Mouse (Mus musculus) forebrain, embryonic 12.5 days (tissue): ENCODE results near the gene Gnl3l. TPM values are rescaled to one million over a fixed set of nuclear protein-coding genes. Genes with fewer than 3 reads are reported as not detected.

Experiments
- ATAC-seq: fragments of 200-750 bp; cut with Nextera tagmentation; 2 replicates; pipeline ENCODE4 v1.8.0; 2017; ENCODE audit warnings: moderate TSS enrichment; ENCODE audit not compliant: low FRiP score
- H3K27ac ChIP-seq: fragments of 300-500 bp; sonication (generic); 2 replicates; pipeline ENCODE4 v1.5.1; 2016; ENCODE audit warnings: mild to moderate bottlenecking
- H3K27me3 ChIP-seq: fragments of 300-500 bp; sonication (generic); 2 replicates; pipeline ENCODE4 v1.6.1; 2016; ENCODE audit warnings: mild to moderate bottlenecking
- H3K36me3 ChIP-seq: fragments of 300-500 bp; sonication (generic); replicated peaks from 2 replicates; pipeline ENCODE4 v1.6.1; 2016; ENCODE audit warnings: mild to moderate bottlenecking
- H3K4me1 ChIP-seq: fragments of 300-500 bp; sonication (generic); 2 replicates; pipeline ENCODE4 v1.6.1; 2016
- H3K4me2 ChIP-seq: fragments of 300-500 bp; sonication (generic); 2 replicates; pipeline ENCODE4 v1.6.1; 2016; ENCODE audit warnings: mild to moderate bottlenecking, moderate library complexity
- H3K4me3 ChIP-seq: fragments of 300-500 bp; sonication (generic); replicated peaks from 2 replicates; pipeline ENCODE4 v1.5.1; 2016; ENCODE audit warnings: mild to moderate bottlenecking
- H3K9ac ChIP-seq: fragments of 300-500 bp; sonication (generic); 2 replicates; pipeline ENCODE4 v1.6.1; 2016; ENCODE audit warnings: mild to moderate bottlenecking
- H3K9me3 ChIP-seq: fragments of 300-500 bp; sonication (generic); 2 replicates; pipeline ENCODE4 v1.6.1; 2016
- WGBS: fragments of 180-500 bp; shearing (Covaris S2); methylation state at CpG from one replicate; pipeline ENCODE4 v1.1.7; 2016; 5-methylcytosine and 5-hydroxymethylcytosine counted together
- polyA plus RNA-seq: library from polyadenylated mRNA; unstranded; fragments of >200 nt; fragmentation: Nextera tagmentation; extraction: Ambion mirVana; gene quantifications from 2 replicates; pipeline ENCODE4 v1.2.1, GENCODE M21; 2016

Gene Gnl3l
- polyA plus RNA-seq: 51.5 and 56.8 TPM in 2 replicates

DNA sequence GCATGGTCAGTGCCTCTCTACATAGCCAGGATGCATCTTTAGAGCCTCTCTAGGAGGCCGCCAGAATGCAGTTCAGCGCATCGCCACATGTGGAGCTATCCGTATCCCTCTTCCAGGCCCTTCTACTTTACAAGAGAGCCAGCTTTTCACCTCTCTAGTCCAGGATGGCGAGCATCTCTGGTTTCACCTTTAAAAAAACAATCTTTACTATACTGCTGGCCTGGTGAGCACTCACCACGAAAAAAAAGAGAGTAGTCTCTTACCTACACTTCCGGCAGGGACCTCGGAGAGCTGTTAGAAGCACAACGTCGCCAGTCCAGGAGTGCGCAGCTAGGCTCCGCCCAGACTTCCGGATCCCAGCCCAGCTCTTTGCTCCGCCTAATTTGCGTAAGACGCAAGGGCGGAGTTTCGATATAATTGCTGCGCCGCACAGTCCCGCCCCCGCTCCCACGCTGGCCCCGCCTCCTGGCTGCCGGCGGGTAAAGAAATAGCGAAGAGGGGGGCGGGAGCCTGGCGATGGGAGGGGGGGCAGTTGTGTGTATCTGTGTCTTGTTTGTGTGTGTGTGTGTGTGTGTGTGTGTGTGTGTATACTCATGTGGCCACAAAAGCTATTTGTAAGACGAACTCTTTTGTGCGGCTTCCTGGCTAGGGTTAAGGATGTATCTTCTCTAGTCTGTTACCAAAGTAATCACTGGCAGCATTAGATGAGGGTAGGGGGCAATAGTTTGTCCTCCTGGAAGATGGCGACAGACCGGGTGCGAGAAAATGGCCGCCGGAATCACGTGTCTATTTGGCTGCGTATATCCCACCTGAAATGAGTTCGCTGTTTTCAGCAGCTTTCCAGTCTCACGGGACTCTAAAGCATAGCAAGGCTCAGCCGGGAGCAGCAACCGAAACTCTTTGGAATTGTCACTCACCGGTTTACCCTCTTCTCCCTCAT is at the start of gene Gnl3l:
Gene Gnl3l (minus strand): TSS at position 385 of the 940 bp plus-strand sequence.
- peak within 1 kb of the TSS; percentile 54 for H3K9ac ChIP-seq
- 20% methylated on average over 38 of the region's 43 CpGs for WGBS
- peak within 1 kb of the TSS; percentile 78 for H3K27ac ChIP-seq
- peak within 1 kb of the TSS; percentile 41 for H3K4me3 ChIP-seq
- 0 out of 2 replicates have a peak, but pooled peaks cover 2% of the 10 kb centered on the region for H3K36me3 ChIP-seq
- no peaks in the 10 kb centered on the region for H3K27me3 ChIP-seq
- no peaks in the 10 kb centered on the region for H3K9me3 ChIP-seq
- H3K4me2 ChIP-seq: peak within 1 kb of the TSS; percentile 52
- ATAC-seq: peak; percentile 98
- peaks cover 4% of the 10 kb centered on the region for H3K4me1 ChIP-seq

DNA sequence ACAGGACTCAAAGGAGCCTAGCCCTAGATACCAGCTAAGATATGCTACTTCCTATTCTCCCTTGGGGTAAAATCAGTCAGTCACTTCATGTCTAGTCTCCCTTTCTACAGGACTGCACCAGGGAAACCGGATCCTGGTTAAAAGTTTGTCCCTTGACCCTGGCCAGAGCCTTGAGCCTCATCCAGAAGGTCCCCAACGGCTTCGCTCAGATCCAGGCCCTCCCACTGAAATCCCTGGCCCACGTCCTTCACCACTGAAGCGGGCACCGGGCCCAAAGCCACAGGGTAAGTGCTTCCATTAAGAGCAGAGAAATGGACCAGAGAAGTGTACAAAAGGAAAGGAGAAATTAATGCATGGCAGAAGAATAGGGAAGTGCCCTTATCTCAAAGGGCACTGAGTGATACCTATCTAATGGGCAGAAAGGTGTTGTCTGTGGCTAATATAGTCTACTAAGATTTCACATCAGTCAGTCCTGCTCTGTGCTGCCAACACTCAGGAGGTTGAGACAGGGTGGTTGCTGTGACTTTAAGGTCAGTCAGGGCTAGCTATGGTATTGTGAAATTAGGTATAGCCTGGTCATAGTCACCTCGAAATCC is 49.0 kb upstream of the Gnl3l start:
- peaks cover 18% of the 10 kb centered on the region for H3K36me3 ChIP-seq
- no peak overlapping the region for H3K27ac ChIP-seq
- no peak overlapping the region for H3K9ac ChIP-seq
- no peak for ATAC-seq
- no peak overlapping the region for H3K4me3 ChIP-seq
- no peaks in the 10 kb centered on the region for H3K9me3 ChIP-seq
- WGBS: 91% methylated on average over 7 of the region's 7 CpGs
- H3K4me1 ChIP-seq: no peaks in the 10 kb centered on the region
- H3K27me3 ChIP-seq: peaks cover 6% of the 10 kb centered on the region; the same call in 1 of the 2 replicates
- no peak overlapping the region for H3K4me2 ChIP-seq

DNA sequence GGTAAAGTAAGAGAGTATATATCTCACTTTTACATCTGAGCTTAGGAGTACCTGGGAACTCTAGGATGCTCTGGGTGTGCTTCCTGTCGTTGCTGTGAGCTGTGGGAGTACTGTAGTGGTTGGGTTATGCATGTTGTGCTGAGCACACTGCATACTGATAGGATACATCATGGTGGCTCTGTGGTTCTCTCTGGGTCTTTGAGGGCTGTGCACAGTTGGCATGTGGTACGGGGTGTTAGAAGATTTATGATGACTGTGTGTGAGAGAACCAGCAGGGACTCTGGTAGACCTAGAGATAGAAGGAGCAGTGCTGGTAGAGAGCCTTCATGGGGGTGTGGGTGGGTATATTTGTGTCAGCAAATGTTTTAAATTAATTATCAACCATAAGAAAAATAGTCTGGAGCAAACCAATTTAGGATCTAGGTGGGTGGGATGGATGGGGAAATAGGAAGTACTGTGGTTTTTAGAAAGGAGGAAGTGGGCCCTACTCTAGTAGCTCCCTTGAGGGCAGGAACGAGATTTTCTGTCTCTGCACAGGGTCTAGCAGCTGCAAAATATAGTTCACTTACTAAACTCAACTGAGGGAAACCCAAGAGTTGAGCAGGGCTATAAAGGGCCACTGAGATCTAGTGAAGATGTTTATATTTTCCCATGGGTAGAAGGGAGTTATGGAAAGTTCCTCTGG is 44.6 kb upstream of the Gnl3l start:
- ATAC-seq: no peak

DNA sequence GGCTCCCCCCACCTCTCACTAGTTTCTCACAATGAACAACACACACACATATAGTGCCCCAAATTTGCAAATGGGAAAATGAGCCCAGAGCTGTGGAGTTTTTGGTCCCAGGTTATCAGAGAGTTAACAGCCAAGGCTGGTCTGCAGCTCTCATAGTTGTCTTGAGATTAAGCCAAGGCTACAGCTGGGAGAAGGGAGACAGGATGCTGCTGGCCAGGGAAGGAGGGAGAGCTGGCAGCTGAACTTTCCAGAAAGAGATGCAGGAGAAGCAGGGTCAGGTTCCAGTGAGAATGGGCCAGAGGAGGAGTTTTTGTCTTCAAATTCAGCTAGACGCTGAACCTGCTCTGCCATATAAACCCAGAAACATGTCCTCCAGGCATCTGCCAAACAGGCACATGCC is 42.2 kb upstream of the Gnl3l start:
- no peak for ATAC-seq
- WGBS: 93% methylated on average over 1 of the region's 1 CpGs

More for the DNA sequence above, 44.6 kb upstream of the Gnl3l start:
- Histone ChIP-seq H3K4me3 (no peak overlapping the region), H3K4me2 (no peak overlapping the region), H3K4me1 (no peaks in the 10 kb centered on the region), H3K36me3 (0 out of 2 replicates have a peak, but pooled peaks cover 2% of the 10 kb centered on the region), H3K27ac (no peak overlapping the region), H3K27me3 (peaks cover 8% of the 10 kb centered on the region), H3K9me3 (no peaks in the 10 kb centered on the region), H3K9ac (no peak overlapping the region)
- 89% methylated on average over 3 of the region's 3 CpGs for WGBS

DNA sequence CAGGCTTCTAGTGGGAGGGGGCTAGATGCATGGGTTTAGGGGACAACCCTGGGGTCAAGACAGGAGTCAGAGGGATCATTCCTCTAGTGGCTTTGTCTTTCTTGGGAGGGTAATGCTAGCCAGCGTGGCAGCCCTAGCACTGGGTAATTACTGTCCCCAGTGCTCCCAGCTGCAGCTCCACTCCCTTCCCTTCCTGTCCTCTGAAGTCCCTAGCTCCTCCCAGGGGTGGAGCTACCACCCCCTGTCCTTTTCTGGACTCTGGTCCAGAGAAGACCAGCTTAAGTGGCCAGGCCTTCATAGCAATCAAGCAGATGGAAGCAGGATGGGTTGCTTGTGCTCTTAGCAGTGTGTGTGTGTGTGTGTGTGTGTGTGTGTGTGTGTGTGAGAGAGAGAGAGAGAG is 38.4 kb upstream of the Gnl3l start:
- WGBS: 29% methylated on average over 1 of the region's 1 CpGs
- Histone ChIP-seq H3K36me3 (no peaks in the 10 kb centered on the region), H3K4me2 (no peak overlapping the region), H3K9me3 (no peaks in the 10 kb centered on the region), H3K4me3 (no peak overlapping the region), H3K27ac (no peak overlapping the region), H3K4me1 (no peaks in the 10 kb centered on the region), H3K27me3 (peaks cover 4% of the 10 kb centered on the region; the same call in 1 of the 2 replicates), H3K9ac (no peak overlapping the region)
- no peak for ATAC-seq

More for the DNA sequence above, 42.2 kb upstream of the Gnl3l start:
- Histone ChIP-seq H3K4me3 (no peak overlapping the region), H3K36me3 (no peaks in the 10 kb centered on the region), H3K27me3 (peaks cover 8% of the 10 kb centered on the region), H3K27ac (no peak overlapping the region), H3K4me2 (no peak overlapping the region), H3K4me1 (no peaks in the 10 kb centered on the region), H3K9me3 (no peaks in the 10 kb centered on the region), H3K9ac (no peak overlapping the region)

DNA sequence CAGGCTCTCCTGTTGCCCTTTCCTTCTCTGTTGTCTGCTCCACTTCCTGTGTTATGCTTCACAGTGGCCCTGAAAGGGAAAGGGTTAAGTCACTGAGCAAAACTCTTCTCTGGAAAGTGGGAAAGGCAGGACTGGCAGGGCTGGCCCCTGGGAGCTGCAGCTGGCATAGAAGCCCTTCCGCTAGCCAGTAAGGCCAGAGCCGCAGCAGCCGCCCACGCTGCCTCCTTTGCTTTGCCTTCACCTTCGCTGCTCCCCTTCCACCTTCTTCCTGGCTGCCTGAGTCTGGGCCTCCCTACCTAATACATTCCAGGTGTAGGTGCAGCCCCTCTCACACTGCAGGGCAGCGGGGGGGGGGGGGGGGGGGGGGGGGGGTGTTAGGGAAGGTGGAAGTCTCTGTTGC is 37.4 kb upstream of the Gnl3l start:
- no peak for ATAC-seq

DNA sequence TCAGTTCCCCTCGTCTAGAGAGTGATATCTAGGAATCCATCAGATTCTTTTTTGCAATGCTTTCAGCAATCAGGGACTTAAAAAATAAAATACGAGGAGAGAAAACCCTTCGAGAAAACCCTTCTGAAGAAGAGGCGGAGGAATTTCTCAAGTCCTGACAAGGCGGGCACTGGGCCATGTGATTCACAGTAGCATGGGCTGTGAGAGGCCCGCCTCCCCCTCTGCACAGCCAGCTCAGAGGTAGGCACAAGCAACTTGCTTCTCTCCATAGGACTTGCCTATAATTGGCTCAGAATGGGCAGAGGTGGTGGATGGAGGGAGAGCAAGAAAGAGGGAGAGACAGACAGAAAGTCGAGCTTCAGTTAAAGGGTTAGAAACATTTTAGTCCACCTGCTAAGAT is 33.2 kb upstream of the Gnl3l start:
- 71% methylated on average over 7 of the region's 7 CpGs for WGBS
- H3K27me3 ChIP-seq: 0 out of 2 replicates have a peak, but pooled peaks cover 4% of the 10 kb centered on the region
- H3K36me3 ChIP-seq: no peaks in the 10 kb centered on the region
- no peak overlapping the region for H3K9ac ChIP-seq
- no peak for ATAC-seq
- no peak overlapping the region for H3K27ac ChIP-seq
- no peak overlapping the region for H3K4me2 ChIP-seq
- no peaks in the 10 kb centered on the region for H3K9me3 ChIP-seq
- H3K4me1 ChIP-seq: peaks cover 22% of the 10 kb centered on the region
- no peak overlapping the region for H3K4me3 ChIP-seq

More for the DNA sequence above, 37.4 kb upstream of the Gnl3l start:
- Histone ChIP-seq H3K4me3 (no peak overlapping the region), H3K27me3 (peaks cover 4% of the 10 kb centered on the region; the same call in 1 of the 2 replicates), H3K27ac (no peak overlapping the region), H3K9me3 (no peaks in the 10 kb centered on the region), H3K9ac (no peak overlapping the region), H3K4me2 (no peak overlapping the region), H3K4me1 (peaks cover 8% of the 10 kb centered on the region), H3K36me3 (no peaks in the 10 kb centered on the region)
- WGBS: 69% methylated on average over 5 of the region's 6 CpGs

DNA sequence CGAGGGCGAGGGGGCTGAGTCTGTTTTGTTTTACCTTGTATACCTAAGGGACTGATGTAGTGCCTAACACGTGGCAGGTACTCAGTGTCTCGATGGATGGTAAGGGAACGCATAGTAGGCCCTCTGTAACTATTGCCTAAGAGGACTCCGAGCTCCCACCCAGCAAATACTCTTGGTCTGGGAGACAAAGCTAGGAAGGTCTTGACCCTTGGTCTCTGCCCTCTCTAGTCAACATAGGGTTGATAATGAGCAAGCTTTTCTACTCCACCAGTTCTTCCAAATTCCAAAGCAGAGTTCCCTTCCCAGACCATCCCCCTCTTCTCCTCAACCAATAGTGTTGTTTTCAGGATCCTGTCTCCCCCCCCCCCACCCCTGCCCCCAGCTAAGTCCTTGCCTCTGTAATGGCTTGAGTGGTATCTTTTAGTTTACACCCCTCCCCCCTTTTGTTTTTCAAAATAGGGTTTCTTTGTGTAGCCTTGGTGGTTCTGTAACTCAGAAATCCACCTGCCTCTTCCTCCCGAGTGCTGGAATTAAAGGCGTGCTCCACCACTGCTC is 32.6 kb upstream of the Gnl3l start:
- ATAC-seq: no peak
- H3K36me3 ChIP-seq: no peaks in the 10 kb centered on the region
- H3K4me3 ChIP-seq: no peak overlapping the region
- 51% methylated on average over 8 of the region's 8 CpGs for WGBS
- H3K4me2 ChIP-seq: peak overlapping the region; percentile 67
- H3K9me3 ChIP-seq: no peaks in the 10 kb centered on the region
- H3K27ac ChIP-seq: no peak overlapping the region
- H3K9ac ChIP-seq: no peak overlapping the region
- 0 out of 2 replicates have a peak, but pooled peaks cover 4% of the 10 kb centered on the region for H3K27me3 ChIP-seq
- H3K4me1 ChIP-seq: peaks cover 22% of the 10 kb centered on the region

DNA sequence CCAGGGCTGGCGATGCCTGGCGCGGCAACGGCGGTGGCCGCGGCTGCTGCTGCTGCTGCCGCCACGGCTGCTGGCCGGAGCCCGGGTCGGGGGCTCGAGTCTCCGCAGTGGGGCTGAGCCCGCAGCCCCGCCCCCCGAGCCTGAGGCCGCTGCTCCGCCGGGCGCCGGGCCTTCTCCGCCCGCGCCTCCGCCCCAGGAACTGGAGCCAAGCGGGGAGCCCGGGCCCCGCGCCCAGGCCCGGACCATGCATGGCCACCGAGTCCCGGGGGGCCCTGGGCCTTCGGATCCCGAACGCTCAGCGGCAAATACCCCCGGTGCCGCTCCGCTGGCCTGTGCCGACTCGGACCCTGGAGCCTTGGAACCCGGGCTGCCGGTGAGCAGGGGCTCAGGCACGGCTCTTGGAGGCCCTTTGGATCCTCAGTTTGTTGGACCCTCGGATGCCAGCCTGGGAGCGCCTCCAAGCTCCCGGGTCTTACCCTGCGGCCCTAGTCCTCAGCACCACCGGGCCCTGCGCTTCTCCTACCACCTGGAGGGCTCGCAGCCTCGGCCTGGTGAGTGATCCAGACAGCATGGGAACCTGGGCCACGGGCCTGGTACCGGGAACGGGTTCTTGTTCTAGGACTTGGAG is 30.4 kb upstream of the Gnl3l start:
- peak; percentile 79; the same call in 1 of the 2 replicates for ATAC-seq
- peak overlapping the region; percentile 95 for H3K27ac ChIP-seq
- H3K4me3 ChIP-seq: peak overlapping the region; percentile 71
- H3K36me3 ChIP-seq: no peaks in the 10 kb centered on the region
- peak overlapping the region; percentile 81 for H3K9ac ChIP-seq
- H3K4me2 ChIP-seq: peak overlapping the region; percentile 67
- peaks cover 22% of the 10 kb centered on the region for H3K4me1 ChIP-seq
- H3K27me3 ChIP-seq: 0 out of 2 replicates have a peak, but pooled peaks cover 4% of the 10 kb centered on the region
- 20% methylated on average over 42 of the region's 56 CpGs for WGBS
- no peaks in the 10 kb centered on the region for H3K9me3 ChIP-seq

DNA sequence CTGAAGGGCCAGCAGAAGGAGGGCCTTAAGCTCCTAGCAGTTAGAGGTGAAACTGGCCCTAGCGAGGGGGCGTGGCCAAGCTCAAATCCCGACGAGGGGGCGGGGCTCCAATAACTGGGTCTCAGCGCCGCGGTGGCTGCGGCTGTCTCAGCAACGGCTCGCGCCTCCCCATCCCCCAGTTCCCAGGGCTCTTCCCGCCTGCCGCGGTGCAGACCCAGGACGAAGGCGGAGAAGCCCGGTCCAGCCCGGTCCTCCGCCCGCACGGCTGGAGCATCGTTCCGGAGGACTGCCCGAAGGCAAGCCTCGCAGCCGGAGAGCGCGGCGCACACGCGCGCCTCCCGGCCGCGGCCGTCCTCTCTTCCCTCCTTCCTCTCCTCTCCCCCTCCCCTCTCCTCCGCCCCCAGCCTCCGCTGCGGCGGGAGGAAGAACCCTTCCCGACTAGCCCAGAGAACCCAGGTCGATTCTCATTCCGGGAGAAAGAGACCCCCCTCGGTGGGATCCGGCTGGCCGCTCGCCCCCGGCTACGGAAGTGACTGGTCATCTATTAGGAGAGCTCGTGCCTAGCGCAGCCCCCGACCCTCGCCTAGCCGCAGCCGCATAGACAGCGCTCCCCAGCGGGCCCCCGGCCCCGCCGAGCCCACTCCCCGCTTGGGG is 29.8 kb upstream of the Gnl3l start:
- peak overlapping the region; percentile 67 for H3K4me2 ChIP-seq
- 18% methylated on average over 43 of the region's 62 CpGs for WGBS
- peak overlapping the region; percentile 71 for H3K4me3 ChIP-seq
- H3K27me3 ChIP-seq: 0 out of 2 replicates have a peak, but pooled peaks cover 4% of the 10 kb centered on the region
- peak; percentile 91 for ATAC-seq
- peak overlapping the region; percentile 81 for H3K9ac ChIP-seq
- peak overlapping the region; percentile 95 for H3K27ac ChIP-seq
- H3K36me3 ChIP-seq: no peaks in the 10 kb centered on the region
- peaks cover 22% of the 10 kb centered on the region for H3K4me1 ChIP-seq
- H3K9me3 ChIP-seq: no peaks in the 10 kb centered on the region

DNA sequence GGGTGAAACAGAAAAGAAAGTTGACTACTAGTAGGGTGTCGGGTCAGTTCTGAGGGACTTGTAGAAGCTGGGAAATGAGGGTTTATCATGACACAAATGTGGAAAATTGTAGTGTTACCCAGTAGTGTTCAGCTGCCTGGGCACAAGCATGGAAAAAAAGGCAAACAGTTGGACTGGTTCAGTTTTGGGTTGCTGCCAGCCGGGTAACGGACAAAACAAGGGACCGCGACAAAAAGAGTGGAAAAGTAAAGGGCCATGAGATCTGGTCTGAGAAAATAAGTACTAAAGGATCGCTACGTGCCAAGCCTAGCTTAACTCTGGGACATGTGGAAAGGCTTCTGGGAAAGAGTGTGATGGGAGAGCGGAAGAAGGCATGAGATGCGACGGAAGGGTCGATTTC is 29.2 kb upstream of the Gnl3l start:
- H3K9ac ChIP-seq: no peak overlapping the region; the same call in 1 of the 2 replicates
- H3K27ac ChIP-seq: peak overlapping the region; percentile 95
- H3K9me3 ChIP-seq: no peaks in the 10 kb centered on the region
- H3K4me2 ChIP-seq: peak overlapping the region; percentile 67
- peaks cover 22% of the 10 kb centered on the region for H3K4me1 ChIP-seq
- 48% methylated on average over 11 of the region's 11 CpGs for WGBS
- no peak; the same call in 1 of the 2 replicates for ATAC-seq
- no peaks in the 10 kb centered on the region for H3K36me3 ChIP-seq
- H3K27me3 ChIP-seq: 0 out of 2 replicates have a peak, but pooled peaks cover 4% of the 10 kb centered on the region
- peak overlapping the region; percentile 71 for H3K4me3 ChIP-seq
